Comparison of ENCODE assay signal across 8 mouse cellular contexts in genomic region chr15:79391447-79392093, GRCm38 (mm10). TPM values are rescaled to one million over a fixed set of nuclear protein-coding genes. Genes with fewer than 3 reads are reported as not detected.
A peak's percentile ranks its signal among the peaks of the same experiment; 100 is the strongest.
DNase-seq lines count a peak whose midpoint lies in the region; ATAC-seq and TF ChIP-seq lines count a peak whose summit lies in the region.

No protein-coding gene starts in this region.

- no peaks in the 10 kb centered on the region for H3K27me3 ChIP-seq in embryonic facial prominence, embryonic 15.5 days
- H3K27me3 ChIP-seq in limb, embryonic 10.5 days (ENCODE audit: low read depth, poor library complexity, severe bottlenecking): no peaks in the 10 kb centered on the region
- no peaks in the 10 kb centered on the region for H3K27me3 ChIP-seq in neural tube, embryonic 14.5 days (ENCODE audit: control insufficient read depth, insufficient read depth, low read length)

- H3K4me1 ChIP-seq in embryonic facial prominence, embryonic 15.5 days: peaks cover 85% of the 10 kb centered on the region
- H3K4me1 ChIP-seq in limb, embryonic 10.5 days: peaks cover 63% of the 10 kb centered on the region
- peaks cover 15% of the 10 kb centered on the region; the same call in 1 of the 2 replicates for H3K4me1 ChIP-seq in neural tube, embryonic 14.5 days (ENCODE audit: control insufficient read depth, insufficient read depth, low read length)

- H3K4me2 ChIP-seq in embryonic facial prominence, embryonic 15.5 days (replicated peaks): no peak overlapping the region; the same call in 1 of the 2 replicates
- no peak overlapping the region for H3K4me2 ChIP-seq in neural tube, embryonic 14.5 days (ENCODE audit: low read depth, low read length)

- DNase-seq in layer of hippocampus, adult 2 months (ENCODE audit: low spot score in 2 of 2): peak in 1 of 2 experiments; percentile 23
- no peak for DNase-seq in layer of hippocampus, postnatal 25 days (ENCODE audit: extremely low spot score in 1 of 2, low spot score in 1 of 2)
- DNase-seq in heart, postnatal 4 days: peak; percentile 88
- DNase-seq in limb, embryonic 10.5 days (ENCODE audit: low spot score): no peak
- DNase-seq in cerebellum, adult 9-10 months: no peak
- no peak for DNase-seq in spleen, adult 12 weeks (ENCODE audit: low spot score)

- no peaks in the 10 kb centered on the region for H3K9me3 ChIP-seq in embryonic facial prominence, embryonic 15.5 days (replicated peaks)
- H3K9me3 ChIP-seq in limb, embryonic 10.5 days (replicated peaks): no peaks in the 10 kb centered on the region
- no peaks in the 10 kb centered on the region for H3K9me3 ChIP-seq in neural tube, embryonic 14.5 days (ENCODE audit: control insufficient read depth, low read length)

- no peak; the same call in 1 of the 2 replicates for ATAC-seq in embryonic facial prominence, embryonic 15.5 days (ENCODE audit: insufficient number of reproducible peaks, low FRiP score, low TSS enrichment, low read depth)
- peak; percentile 47; the same call in 1 of the 2 replicates for ATAC-seq in neural tube, embryonic 14.5 days (ENCODE audit: low read depth)

- H3K27ac ChIP-seq in layer of hippocampus, adult 2 months: peak overlapping the region; percentile 36; the same call in 1 of the 2 replicates
- peak overlapping the region; percentile 55 for H3K27ac ChIP-seq in embryonic facial prominence, embryonic 15.5 days (replicated peaks)
- H3K27ac ChIP-seq in limb, embryonic 10.5 days: peak overlapping the region; percentile 31; the same call in 1 of the 2 replicates
- no peak overlapping the region for H3K27ac ChIP-seq in neural tube, embryonic 14.5 days (ENCODE audit: low read depth, low read length)

- H3K4me3 ChIP-seq in layer of hippocampus, adult 2 months: no peak overlapping the region
- H3K4me3 ChIP-seq in embryonic facial prominence, embryonic 15.5 days (replicated peaks): no peak overlapping the region
- H3K4me3 ChIP-seq in limb, embryonic 10.5 days: no peak overlapping the region
- no peak overlapping the region for H3K4me3 ChIP-seq in neural tube, embryonic 14.5 days (ENCODE audit: low read depth, low read length)

- no peaks in the 10 kb centered on the region; the same call in 1 of the 2 replicates for H3K36me3 ChIP-seq in embryonic facial prominence, embryonic 15.5 days
- H3K36me3 ChIP-seq in limb, embryonic 10.5 days: peaks cover 30% of the 10 kb centered on the region
- H3K36me3 ChIP-seq in neural tube, embryonic 14.5 days (ENCODE audit: control insufficient read depth, insufficient read depth, low read length): no peaks in the 10 kb centered on the region

- WGBS in embryonic facial prominence, embryonic 15.5 days: 37% methylated on average over 7 of the region's 7 CpGs
- 56% methylated on average over 7 of the region's 7 CpGs for WGBS in limb, embryonic 10.5 days
- WGBS in neural tube, embryonic 14.5 days: 58% methylated on average over 7 of the region's 7 CpGs

- no peak overlapping the region for H3K9ac ChIP-seq in embryonic facial prominence, embryonic 15.5 days
- H3K9ac ChIP-seq in neural tube, embryonic 14.5 days (replicated peaks; ENCODE audit: low read depth, low read length): no peak overlapping the region

- TF ChIP-seq CTCF in layer of hippocampus, adult 2 months (conservative IDR thresholded peaks at IDR 0.05): no peak

RNA-seq across cellular contexts. Expression of gene Tmem184b, which starts 11.8 kb away (rescaled TPM):
- 10 to 100 TPM; 53.6 to 56.0 TPM for total RNA-seq in layer of hippocampus, adult 2 months (2021)
- total RNA-seq in layer of hippocampus, postnatal 25 days (2021): 10 to 100 TPM; 54.2 to 55.4 TPM
- 87.4 and 92.8 TPM in 2 replicates for polyA plus RNA-seq in embryonic facial prominence, embryonic 15.5 days (2015; fragmentation: Nextera tagmentation; extraction: Ambion mirVana)
- 10 to 100 TPM; 68.1 to 73.4 TPM for total RNA-seq in heart, postnatal 4 days (2021)
- polyA plus RNA-seq in limb, embryonic 10.5 days (2016; fragmentation: Nextera tagmentation; extraction: Ambion mirVana): 63.5 and 74.8 TPM in 2 replicates
- 31.2 and 37.8 TPM in 2 replicates for polyA plus RNA-seq in neural tube, embryonic 14.5 days (2014; fragmentation: Nextera tagmentation; extraction: Ambion mirVana)

RNA-seq across cellular contexts. Expression of gene Maff, which starts 45.1 kb away (rescaled TPM):
- 1 to 10 TPM in 1 of 2 experiments, under 1 TPM in 1; 0.87 to 1.8 TPM for total RNA-seq in layer of hippocampus, adult 2 months (2021)
- 1 to 10 TPM in 1 of 2 experiments, under 1 TPM in 1; 0.61 to 1.0 TPM for total RNA-seq in layer of hippocampus, postnatal 25 days (2021)
- 3.5 and 3.7 TPM in 2 replicates for polyA plus RNA-seq in embryonic facial prominence, embryonic 15.5 days (2015; fragmentation: Nextera tagmentation; extraction: Ambion mirVana)
- 10 to 100 TPM in 1 of 2 experiments, 1 to 10 TPM in 1; 9.8 to 10.2 TPM for total RNA-seq in heart, postnatal 4 days (2021)
- polyA plus RNA-seq in limb, embryonic 10.5 days (2016; fragmentation: Nextera tagmentation; extraction: Ambion mirVana): 1.2 and 1.5 TPM in 2 replicates
- 0.64 and 1.0 TPM in 2 replicates for polyA plus RNA-seq in neural tube, embryonic 14.5 days (2014; fragmentation: Nextera tagmentation; extraction: Ambion mirVana)
